Mouse (Mus musculus): Measurements from ENCODE around the gene Eomes. TPM values are rescaled to one million over a fixed set of nuclear protein-coding genes. Genes with fewer than 3 reads are reported as not detected.

Gene Eomes
- polyA plus RNA-seq, 1 experiment from 2014 or later: 0.42 TPM

DNA sequence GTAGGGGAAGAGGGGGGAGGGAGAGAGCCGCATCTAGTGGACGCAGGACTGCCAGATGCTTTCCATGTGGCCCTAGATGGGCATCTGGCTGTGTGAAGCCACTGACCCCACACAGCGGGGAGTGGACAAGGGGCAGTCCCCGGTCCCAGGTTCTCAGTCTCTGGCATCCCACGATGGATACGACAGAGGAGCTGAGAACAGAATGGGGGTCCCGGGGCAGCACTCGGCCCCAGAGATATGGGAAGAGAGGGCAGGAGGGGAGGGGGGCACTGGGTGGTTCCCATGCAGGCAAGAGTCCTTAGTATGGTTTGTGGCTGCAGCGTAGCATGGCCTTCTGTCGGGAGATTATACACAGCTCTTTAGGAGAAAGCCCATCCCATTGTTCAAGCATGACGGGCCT is 45.7 kb downstream of the Eomes start:
- H3K36me3 ChIP-seq (replicated peaks; ENCODE audit: control insufficient read depth, insufficient read depth, low read depth, low read length): no peaks in the 10 kb centered on the region

DNA sequence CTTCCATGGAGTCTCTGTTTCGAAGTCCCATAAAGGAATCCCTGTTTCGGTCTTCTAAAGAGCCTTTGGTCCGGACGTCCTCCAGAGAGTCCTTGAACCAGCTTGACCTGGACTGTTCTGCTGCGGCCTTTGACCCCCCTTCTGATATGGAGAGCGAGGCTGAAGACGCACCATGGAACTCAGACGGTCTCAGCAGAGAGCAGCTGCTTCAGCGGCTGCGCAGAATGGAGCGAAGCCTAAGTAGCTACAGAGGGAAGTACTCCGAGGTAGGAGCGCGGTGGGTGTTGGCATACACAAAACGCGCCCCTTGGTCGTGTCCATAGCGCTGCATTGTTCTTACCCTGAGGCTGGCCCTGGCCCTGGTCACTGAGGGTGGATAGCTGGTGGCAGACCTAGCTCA is 49.0 kb downstream of the Eomes start:
- WGBS: 85% methylated on average over 18 of the region's 18 CpGs
- H3K27me3 ChIP-seq (ENCODE audit: control insufficient read depth, insufficient read depth, low read length): no peaks in the 10 kb centered on the region
- no peak overlapping the region for H3K4me3 ChIP-seq (ENCODE audit: low read depth, low read length)
- no peaks in the 10 kb centered on the region for H3K4me1 ChIP-seq (ENCODE audit: control insufficient read depth, insufficient read depth, low read length)
- H3K4me2 ChIP-seq (ENCODE audit: low read depth, low read length): no peak overlapping the region
- ATAC-seq (replicated peaks; ENCODE audit: insufficient number of reproducible peaks, low FRiP score, low TSS enrichment, low read depth) (no peak), DNase-seq (ENCODE audit: low spot score) (no peak)
- no peaks in the 10 kb centered on the region; the same call in 1 of the 2 replicates for H3K36me3 ChIP-seq (replicated peaks; ENCODE audit: control insufficient read depth, insufficient read depth, low read depth, low read length)
- no peak overlapping the region for H3K9ac ChIP-seq (replicated peaks; ENCODE audit: low read length)
- no peaks in the 10 kb centered on the region for H3K9me3 ChIP-seq (replicated peaks; ENCODE audit: control insufficient read depth, low read length)
- H3K27ac ChIP-seq (replicated peaks; ENCODE audit: low read depth, low read length): no peak overlapping the region

More for the DNA sequence above, 45.7 kb downstream of the Eomes start:
- Histone ChIP-seq H3K27ac (replicated peaks; ENCODE audit: low read depth, low read length) (no peak overlapping the region), H3K9ac (replicated peaks; ENCODE audit: low read length) (no peak overlapping the region), H3K4me2 (ENCODE audit: low read depth, low read length) (no peak overlapping the region), H3K27me3 (ENCODE audit: control insufficient read depth, insufficient read depth, low read length) (no peaks in the 10 kb centered on the region), H3K4me3 (ENCODE audit: low read depth, low read length) (no peak overlapping the region), H3K9me3 (replicated peaks; ENCODE audit: control insufficient read depth, low read length) (no peaks in the 10 kb centered on the region), H3K4me1 (ENCODE audit: control insufficient read depth, insufficient read depth, low read length) (no peaks in the 10 kb centered on the region)
- ATAC-seq (replicated peaks; ENCODE audit: insufficient number of reproducible peaks, low FRiP score, low TSS enrichment, low read depth): no peak
- no peak for DNase-seq (ENCODE audit: low spot score)
- 87% methylated on average over 11 of the region's 11 CpGs for WGBS

DNA sequence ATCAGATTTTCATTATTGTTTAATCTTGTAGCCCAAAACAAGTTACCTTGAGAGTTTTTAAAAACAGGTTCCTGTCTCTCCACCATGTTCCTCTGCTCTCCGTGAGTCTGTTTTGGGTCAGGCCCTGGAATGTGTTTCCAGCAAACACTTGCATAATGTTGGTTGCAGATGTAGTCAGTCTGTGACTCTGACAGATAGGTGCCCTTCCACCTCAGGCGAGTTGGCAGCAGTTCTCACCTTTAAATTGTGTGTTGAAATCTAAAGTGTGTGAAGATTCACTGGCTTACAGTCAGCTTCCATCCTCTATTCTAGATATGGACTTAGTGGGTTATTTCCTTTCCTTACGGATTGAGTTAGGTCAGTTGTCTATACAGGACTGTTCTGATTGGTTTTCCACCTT is 51.8 kb downstream of the Eomes start:
- no peaks in the 10 kb centered on the region for H3K9me3 ChIP-seq (replicated peaks; ENCODE audit: control insufficient read depth, low read length)
- DNase-seq (ENCODE audit: low spot score) (no peak), ATAC-seq (replicated peaks; ENCODE audit: insufficient number of reproducible peaks, low FRiP score, low TSS enrichment, low read depth) (no peak)
- H3K9ac ChIP-seq (replicated peaks; ENCODE audit: low read length): no peak overlapping the region
- no peak overlapping the region for H3K27ac ChIP-seq (replicated peaks; ENCODE audit: low read depth, low read length)
- WGBS: 92% methylated on average over 3 of the region's 3 CpGs
- H3K36me3 ChIP-seq (replicated peaks; ENCODE audit: control insufficient read depth, insufficient read depth, low read depth, low read length): peaks cover 3% of the 10 kb centered on the region
- no peaks in the 10 kb centered on the region for H3K4me1 ChIP-seq (ENCODE audit: control insufficient read depth, insufficient read depth, low read length)
- H3K4me3 ChIP-seq (ENCODE audit: low read depth, low read length): no peak overlapping the region
- H3K27me3 ChIP-seq (ENCODE audit: control insufficient read depth, insufficient read depth, low read length): no peaks in the 10 kb centered on the region
- H3K4me2 ChIP-seq (ENCODE audit: low read depth, low read length): no peak overlapping the region

DNA sequence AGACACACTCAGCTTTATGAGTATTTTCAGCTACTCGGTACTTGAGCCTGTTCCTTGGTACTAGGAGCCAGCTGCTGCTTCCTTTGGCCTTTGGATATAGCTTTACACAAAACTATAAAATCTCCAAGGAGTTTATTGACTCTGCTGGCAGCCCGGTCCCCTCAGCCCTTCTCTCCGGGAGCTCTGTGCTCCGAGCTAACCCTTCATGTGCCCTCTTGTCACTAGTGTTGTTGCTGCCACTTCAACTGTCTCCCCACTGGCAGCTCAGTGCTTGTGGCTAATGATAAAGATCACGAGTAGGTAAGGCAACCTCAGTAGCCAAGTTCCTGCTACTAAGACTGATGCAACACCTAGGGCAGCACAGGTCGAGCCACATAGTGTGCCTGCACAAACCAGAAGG is 52.7 kb downstream of the Eomes start:
- Histone ChIP-seq H3K4me3 (ENCODE audit: low read depth, low read length) (no peak overlapping the region), H3K4me1 (ENCODE audit: control insufficient read depth, insufficient read depth, low read length) (no peaks in the 10 kb centered on the region), H3K9ac (replicated peaks; ENCODE audit: low read length) (no peak overlapping the region), H3K27ac (replicated peaks; ENCODE audit: low read depth, low read length) (no peak overlapping the region), H3K36me3 (replicated peaks; ENCODE audit: control insufficient read depth, insufficient read depth, low read depth, low read length) (peaks cover 5% of the 10 kb centered on the region), H3K27me3 (ENCODE audit: control insufficient read depth, insufficient read depth, low read length) (no peaks in the 10 kb centered on the region), H3K9me3 (replicated peaks; ENCODE audit: control insufficient read depth, low read length) (no peaks in the 10 kb centered on the region), H3K4me2 (ENCODE audit: low read depth, low read length) (no peak overlapping the region)
- 88% methylated on average over 6 of the region's 6 CpGs for WGBS
- DNase-seq (ENCODE audit: low spot score) (no peak), ATAC-seq (replicated peaks; ENCODE audit: insufficient number of reproducible peaks, low FRiP score, low TSS enrichment, low read depth) (no peak)

DNA sequence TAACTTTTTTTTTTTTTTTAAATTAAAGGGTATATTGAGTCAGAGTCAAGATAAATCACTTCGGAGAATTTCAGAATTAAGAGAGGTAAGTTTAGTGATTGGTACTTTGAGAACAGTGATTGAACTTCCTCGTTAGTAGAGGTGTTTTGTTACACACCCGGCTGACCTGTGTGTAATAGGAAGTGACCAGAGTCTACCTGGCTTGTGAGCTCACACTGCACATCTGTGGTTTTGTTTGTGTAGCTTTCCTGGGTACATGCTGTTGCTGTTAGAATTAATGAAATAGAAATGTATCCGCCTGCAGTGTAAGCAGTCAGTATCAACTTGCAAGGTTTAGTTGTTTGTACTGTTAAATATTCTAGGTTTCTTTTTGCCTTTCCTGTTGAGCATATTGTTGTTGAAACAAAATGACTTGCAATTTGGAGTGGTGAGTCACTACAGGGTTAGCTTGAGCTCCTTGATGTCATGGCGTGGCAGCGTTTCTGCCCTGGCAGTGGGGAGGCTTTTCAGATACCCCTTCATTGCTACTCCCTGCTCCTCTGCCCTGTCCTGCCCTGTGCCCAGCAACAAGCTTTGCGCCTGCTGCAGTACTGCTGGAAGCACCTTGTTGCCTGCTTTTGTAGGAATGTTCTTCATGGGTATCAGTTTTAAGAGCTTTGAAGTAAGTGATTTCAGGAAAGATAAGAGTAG is 54.6 kb downstream of the Eomes start:
- H3K36me3 ChIP-seq (replicated peaks; ENCODE audit: control insufficient read depth, insufficient read depth, low read depth, low read length): peaks cover 5% of the 10 kb centered on the region
- ATAC-seq (replicated peaks; ENCODE audit: insufficient number of reproducible peaks, low FRiP score, low TSS enrichment, low read depth): no peak

More for the DNA sequence above, 54.6 kb downstream of the Eomes start:
- no peak overlapping the region for H3K4me3 ChIP-seq (ENCODE audit: low read depth, low read length)
- H3K4me1 ChIP-seq (ENCODE audit: control insufficient read depth, insufficient read depth, low read length): no peaks in the 10 kb centered on the region
- no peak overlapping the region for H3K4me2 ChIP-seq (ENCODE audit: low read depth, low read length)
- no peaks in the 10 kb centered on the region for H3K9me3 ChIP-seq (replicated peaks; ENCODE audit: control insufficient read depth, low read length)
- no peaks in the 10 kb centered on the region for H3K27me3 ChIP-seq (ENCODE audit: control insufficient read depth, insufficient read depth, low read length)
- H3K27ac ChIP-seq (replicated peaks; ENCODE audit: low read depth, low read length): no peak overlapping the region
- DNase-seq (ENCODE audit: low spot score): no peak
- H3K9ac ChIP-seq (replicated peaks; ENCODE audit: low read length): no peak overlapping the region
- 89% methylated on average over 7 of the region's 7 CpGs for WGBS

Other genes starting within 250 kb of the Eomes start
- gene Golga4, start 28.1 kb downstream of the Eomes start, polyA plus RNA-seq (2014; fragmentation: Nextera tagmentation; extraction: Ambion mirVana): 43.7 and 50.6 TPM in 2 replicates
- 9.3 and 10.3 TPM in 2 replicates for gene Itga9, start 128.5 kb downstream of the Eomes start, polyA plus RNA-seq (2014; fragmentation: Nextera tagmentation; extraction: Ambion mirVana)

Measured in embryonic facial prominence, embryonic 11.5 days (tissue).